Mouse (Mus musculus) MEL (cell line): Measurements from ENCODE around the gene Wfdc5. TPM values are rescaled to one million over a fixed set of nuclear protein-coding genes. Genes with fewer than 3 reads are reported as not detected.

Experiments used
- DNase-seq: peaks from one replicate; pipeline ENCODE4 v3.0.0; 2011; ENCODE audit warnings: low read depth, low spot score
- H3K27ac ChIP-seq: 2 replicates; pipeline ENCODE4 v1.5.1; 2012; ENCODE audit warnings: low read depth, mild to moderate bottlenecking, control low read depth, low read length, moderate library complexity; ENCODE audit not compliant: control insufficient read depth
- H3K27me3 ChIP-seq, 2 experiments: fragments of 150-350 bp in 1 of 2; sonication (generic) in 1 of 2; 2 replicates each; pipeline ENCODE4 v1.6.1; 2012; ENCODE audit warnings: low read length in 2 of 2, mild to moderate bottlenecking in 2 of 2, improper control_type of control experiment in 1 of 2, moderate library complexity in 1 of 2; ENCODE audit not compliant: insufficient read depth in 2 of 2, control insufficient read depth in 1 of 2
- H3K36me3 ChIP-seq, 2 experiments: 2 replicates each; pipeline ENCODE4 v1.6.1; 2012 to 2014; ENCODE audit warnings: low read length in 2 of 2, improper control_type of control experiment in 1 of 2, inconsistent platforms in 1 of 2, mild to moderate bottlenecking in 1 of 2; ENCODE audit not compliant: insufficient read depth in 2 of 2, control insufficient read depth in 1 of 2
- H3K4me1 ChIP-seq, 2 experiments: fragments of 150-350 bp in 1 of 2; sonication (generic) in 1 of 2; 2 replicates each; pipeline ENCODE4 v1.6.1; 2012; ENCODE audit warnings: low read length in 2 of 2, improper control_type of control experiment in 1 of 2, mild to moderate bottlenecking in 1 of 2; ENCODE audit not compliant: insufficient read depth in 2 of 2, control insufficient read depth in 1 of 2
- H3K4me3 ChIP-seq, 2 experiments: fragments of 150-350 bp in 1 of 2; sonication (generic) in 1 of 2; 2 replicates each; pipeline ENCODE4 v1.5.1; 2012; ENCODE audit warnings: low read depth in 2 of 2, low read length in 2 of 2, mild to moderate bottlenecking in 2 of 2, moderate library complexity in 2 of 2, control low read depth in 1 of 2, improper control_type of control experiment in 1 of 2; ENCODE audit not compliant: control insufficient read depth in 1 of 2, insufficient read depth in 1 of 2
- H3K79me2 ChIP-seq: 2 replicates; pipeline ENCODE4 v1.6.1; 2012; ENCODE audit warnings: mild to moderate bottlenecking, low read length, moderate library complexity; ENCODE audit not compliant: control insufficient read depth, poor library complexity, insufficient read depth
- H3K9ac ChIP-seq: 2 replicates; pipeline ENCODE4 v1.6.1; 2012; ENCODE audit warnings: low read depth, mild to moderate bottlenecking, control low read depth, low read length, moderate library complexity; ENCODE audit not compliant: control insufficient read depth, poor library complexity, severe bottlenecking
- H3K9me3 ChIP-seq: fragments of 150-350 bp; sonication (generic); replicated peaks from 2 replicates; pipeline ENCODE4 v1.6.1; 2012; ENCODE audit warnings: mild to moderate bottlenecking, low read length, improper control_type of control experiment, moderate library complexity; ENCODE audit not compliant: insufficient read depth
- CHD1 ChIP-seq: IDR thresholded peaks from 2 replicates; pipeline ENCODE4 v1.6.1; 2012; ENCODE audit warnings: low read depth, mild to moderate bottlenecking, inconsistent platforms, low read length, improper control_type of control experiment
- CHD2 ChIP-seq: IDR thresholded peaks from 2 replicates; pipeline ENCODE4 v1.6.1; 2011; ENCODE audit warnings: low read length, improper control_type of control experiment
- CTCF ChIP-seq, 3 experiments: IDR thresholded peaks in 2 of 3; conservative IDR thresholded peaks in 1 of 3; 2 replicates each; pipeline ENCODE4 v1.5.1; 2011 to 2012; ENCODE audit warnings: low read length in 3 of 3, low read depth in 2 of 3, mild to moderate bottlenecking in 2 of 3, improper control_type of control experiment in 1 of 3, inconsistent platforms in 1 of 3, mixed read lengths in 1 of 3, moderate library complexity in 1 of 3; ENCODE audit not compliant: control insufficient read depth in 1 of 3, insufficient read depth in 1 of 3, poor library complexity in 1 of 3, severe bottlenecking in 1 of 3
- ELF1 ChIP-seq: IDR thresholded peaks from 2 replicates; pipeline ENCODE4 v1.6.1; 2014; ENCODE audit warnings: low read depth, mild to moderate bottlenecking, inconsistent platforms, low read length, improper control_type of control experiment, moderate library complexity
- EP300 ChIP-seq, 2 experiments: IDR thresholded peaks; 2 replicates each; pipeline ENCODE4 v1.6.1; 2011; ENCODE audit warnings: improper control_type of control experiment in 2 of 2, low read length in 2 of 2, low read depth in 1 of 2, mild to moderate bottlenecking in 1 of 2
- ETS1 ChIP-seq: IDR thresholded peaks from 2 replicates; pipeline ENCODE4 v1.6.1; 2012; ENCODE audit warnings: low read depth, mild to moderate bottlenecking, inconsistent platforms, low read length, improper control_type of control experiment, moderate library complexity
- GABPA ChIP-seq: IDR thresholded peaks from 2 replicates; pipeline ENCODE4 v1.6.1; 2012; ENCODE audit warnings: low read depth, mild to moderate bottlenecking, inconsistent platforms, low read length, improper control_type of control experiment, moderate library complexity
- GATA1 ChIP-seq: IDR thresholded peaks from 2 replicates; pipeline ENCODE4 v1.6.1; 2011; ENCODE audit warnings: low read depth, low read length, improper control_type of control experiment
- HCFC1 ChIP-seq: IDR thresholded peaks from 2 replicates; pipeline ENCODE4 v1.6.1; 2012; ENCODE audit warnings: low read depth, mild to moderate bottlenecking, inconsistent platforms, low read length, improper control_type of control experiment, moderate library complexity
- JUND ChIP-seq: IDR thresholded peaks from 2 replicates; pipeline ENCODE4 v1.6.1; 2011; ENCODE audit warnings: low read depth, mild to moderate bottlenecking, improper control_type of control experiment, low read length
- KAT2A ChIP-seq: conservative IDR thresholded peaks from 2 replicates; pipeline ENCODE4 v1.6.1; 2012; ENCODE audit warnings: low read depth, low read length, improper control_type of control experiment, inconsistent platforms
- MAX ChIP-seq: IDR thresholded peaks from 2 replicates; pipeline ENCODE4 v1.6.1; 2011; ENCODE audit warnings: low read length, improper control_type of control experiment
- MAZ ChIP-seq: IDR thresholded peaks from 2 replicates; pipeline ENCODE4 v1.6.1; 2012; ENCODE audit warnings: low read depth, mild to moderate bottlenecking, inconsistent platforms, low read length, improper control_type of control experiment
- MEF2A ChIP-seq: IDR thresholded peaks from 2 replicates; pipeline ENCODE4 v1.6.1; 2014; ENCODE audit warnings: low read depth, mild to moderate bottlenecking, inconsistent platforms, low read length, improper control_type of control experiment; ENCODE audit not compliant: poor library complexity, insufficient replicate concordance, severe bottlenecking; ENCODE audit errors: extremely low read depth
- MYB ChIP-seq: IDR thresholded peaks from 2 replicates; pipeline ENCODE4 v1.6.1; 2011; ENCODE audit warnings: mild to moderate bottlenecking, low read depth, low read length, improper control_type of control experiment
- NELFE ChIP-seq: IDR thresholded peaks from 2 replicates; pipeline ENCODE4 v1.6.1; 2011; ENCODE audit warnings: low read depth, low read length, improper control_type of control experiment
- POLR2AphosphoS5 ChIP-seq: IDR thresholded peaks from 2 replicates; pipeline ENCODE4 v1.6.1; 2012; ENCODE audit warnings: low read depth, borderline replicate concordance, mild to moderate bottlenecking, inconsistent platforms, low read length, moderate library complexity, mixed read lengths
- RAD21 ChIP-seq: IDR thresholded peaks from 2 replicates; pipeline ENCODE4 v1.6.1; 2011; ENCODE audit warnings: mild to moderate bottlenecking, low read depth, low read length, improper control_type of control experiment
- RCOR1 ChIP-seq: IDR thresholded peaks from 2 replicates; pipeline ENCODE4 v1.6.1; 2012; ENCODE audit warnings: low read depth, mild to moderate bottlenecking, inconsistent platforms, low read length, improper control_type of control experiment
- SMC3 ChIP-seq: IDR thresholded peaks from 2 replicates; pipeline ENCODE4 v1.6.1; 2011; ENCODE audit warnings: low read depth, low read length, improper control_type of control experiment
- TAL1 ChIP-seq: IDR thresholded peaks from 2 replicates; pipeline ENCODE4 v1.6.1; 2012; ENCODE audit warnings: mild to moderate bottlenecking, inconsistent platforms, low read length, moderate library complexity, mixed read lengths
- TBP ChIP-seq: IDR thresholded peaks from 2 replicates; pipeline ENCODE4 v1.8.0; 2011; ENCODE audit warnings: low read depth, low read length, improper control_type of control experiment
- TCF12 ChIP-seq: IDR thresholded peaks from 2 replicates; pipeline ENCODE4 v1.6.1; 2014; ENCODE audit warnings: low read depth, mild to moderate bottlenecking, inconsistent platforms, low read length, improper control_type of control experiment, moderate library complexity
- UBTF ChIP-seq: IDR thresholded peaks from 2 replicates; pipeline ENCODE4 v1.6.1; 2012; ENCODE audit warnings: low read depth, mild to moderate bottlenecking, inconsistent platforms, low read length, improper control_type of control experiment, moderate library complexity, borderline replicate concordance; ENCODE audit not compliant: insufficient read depth
- USF1 ChIP-seq: IDR thresholded peaks from 2 replicates; pipeline ENCODE4 v1.6.1; 2014; ENCODE audit warnings: low read depth, mild to moderate bottlenecking, inconsistent platforms, low read length, improper control_type of control experiment, moderate library complexity
- ZC3H11A ChIP-seq: IDR thresholded peaks from 2 replicates; pipeline ENCODE4 v1.6.1; 2012; ENCODE audit warnings: low read depth, mild to moderate bottlenecking, inconsistent platforms, low read length, improper control_type of control experiment
- polyA plus RNA-seq, 2 experiments: library from polyadenylated mRNA; stranded (reverse) in 1 of 2; unstranded in 1 of 2; fragments of >175 nt in 1 of 2; fragments of >200 nt in 1 of 2; gene quantifications; 2 replicates each; pipeline versions ENCODE4 v1.2.1 to v1.2.4; 2012; ENCODE audit warnings: low replicate concordance in 2 of 2, low read depth in 1 of 2; ENCODE audit not compliant: insufficient read length in 2 of 2, insufficient read depth in 1 of 2, missing spikeins in 1 of 2
- total RNA-seq: library from RNA; depleted of rRNA; stranded (reverse); fragments of 300-350 nt; gene quantifications from 2 replicates; pipeline ENCODE4 v1.2.3, GENCODE M21; 2012

Gene Wfdc5
- total and polyA plus RNA-seq, 3 experiments, result not detected

- H3K4me3 ChIP-seq, result no peak within 1 kb of the TSS
- TF ChIP-seq CTCF (IDR thresholded peaks at IDR 0.05 in 2 of 3, conservative IDR thresholded peaks at IDR 0.05 in 1 of 3; ENCODE audit: control insufficient read depth in 1 of 3, insufficient read depth in 1 of 3, low read depth in 2 of 3, low read length in 3 of 3, poor library complexity in 1 of 3, severe bottlenecking in 1 of 3) (no peak), UBTF (no peak), KAT2A (no peak), ELF1 (no peak), MEF2A (no peak), NELFE (no peak), ETS1 (no peak), TCF12 (no peak), POLR2AphosphoS5 (no peak), GATA1 (no peak), MYB (no peak)
- TF ChIP-seq, all 39 proteins: peak for 0
- no peak for DNase-seq
These were observed 39.0 kb upstream of the Wfdc5 start, which contains the start of gene Wfdc15b for GRCm38 (mm10) chr2:164221522-164221921. Gene Wfdc15b, minus strand, starts transcription at chr2:164221660.

DNA sequence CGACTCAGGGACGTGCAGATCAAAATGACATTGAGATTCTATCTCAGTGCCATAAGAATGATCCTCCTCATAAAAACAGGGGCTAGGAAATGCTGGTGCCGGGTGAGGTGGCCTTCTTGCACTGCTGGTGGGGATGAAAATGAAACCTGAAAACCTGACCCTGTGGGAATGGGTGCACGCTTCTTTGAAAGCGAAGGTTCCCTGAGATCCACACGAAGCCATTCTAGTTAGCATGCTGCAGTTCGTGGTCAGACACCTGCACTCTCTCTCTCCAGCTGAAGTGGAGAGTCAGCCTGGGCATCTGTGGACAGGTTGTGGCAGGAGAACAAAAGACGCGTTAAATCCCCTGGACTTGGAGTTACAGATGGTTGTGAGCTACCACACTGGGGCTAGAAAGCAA is 36.8 kb upstream of the Wfdc5 start:
- Histone ChIP-seq H3K79me2 (no peaks in the 10 kb centered on the region), H3K36me3 (no peaks in the 10 kb centered on the region), H3K9me3 (no peaks in the 10 kb centered on the region), H3K27ac (no peak overlapping the region), H3K9ac (no peak overlapping the region), H3K27me3 (peaks cover 11 to 22% of the 10 kb centered on the region in 2 experiments), H3K4me1 (no peaks in the 10 kb centered on the region), H3K4me3 (no peak overlapping the region)
- no peak for DNase-seq
- TF ChIP-seq MAZ (no peak), UBTF (no peak), POLR2AphosphoS5 (no peak), TBP (no peak), SMC3 (no peak), CHD2 (no peak), HCFC1 (no peak), USF1 (no peak), TAL1 (no peak), CHD1 (no peak), RAD21 (no peak), MAX (no peak), GABPA (no peak), KAT2A (no peak), ZC3H11A (no peak), TCF12 (no peak), RCOR1 (no peak), EP300 (IDR thresholded peaks at IDR 0.05; ENCODE audit: low read depth in 1 of 2, low read length in 2 of 2) (no peak), JUND (no peak), MYB (no peak)

More at GRCm38 (mm10) chr2:164221522-164221921, 39.0 kb upstream of the Wfdc5 start, which contains the start of gene Wfdc15b:
- H3K79me2 ChIP-seq, result no peaks in the 10 kb centered on the region
- H3K36me3 ChIP-seq, result no peaks in the 10 kb centered on the region
- H3K9me3 ChIP-seq, result no peaks in the 10 kb centered on the region
- H3K27ac ChIP-seq, result no peak within 1 kb of the TSS
- peaks cover 7 to 10% of the 10 kb centered on the region in 2 experiments for H3K27me3 ChIP-seq
- no peaks in the 10 kb centered on the region for H3K4me1 ChIP-seq
- no peak within 1 kb of the TSS for H3K9ac ChIP-seq
